Mouse (Mus musculus) heart, embryonic 13.5 days (tissue): Measurements from ENCODE around the gene Chil1. TPM values are rescaled to one million over a fixed set of nuclear protein-coding genes. Genes with fewer than 3 reads are reported as not detected.
A peak's percentile ranks its signal among the peaks of the same experiment; 100 is the strongest.

ENCODE experiments used
- ATAC-seq: fragments of 200-750 bp; cut with Nextera tagmentation; 2 replicates; pipeline ENCODE4 v1.8.0; 2017; ENCODE audit warnings: moderate TSS enrichment; ENCODE audit not compliant: insufficient number of reproducible peaks, low FRiP score, low TSS enrichment; ENCODE audit errors: extremely low read depth
- H3K27ac ChIP-seq: fragments of 300-500 bp; sonication (generic); replicated peaks from 2 replicates; pipeline ENCODE4 v1.5.1; 2015; ENCODE audit warnings: moderate library complexity, mild to moderate bottlenecking, inconsistent platforms
- H3K27me3 ChIP-seq: fragments of 300-500 bp; sonication (generic); replicated peaks from 2 replicates; pipeline ENCODE4 v1.6.1; 2015; ENCODE audit warnings: mild to moderate bottlenecking, inconsistent platforms
- H3K36me3 ChIP-seq: fragments of 300-500 bp; sonication (generic); 2 replicates; pipeline ENCODE4 v1.6.1; 2015; ENCODE audit warnings: mild to moderate bottlenecking, inconsistent platforms
- H3K4me1 ChIP-seq: fragments of 300-500 bp; sonication (generic); 2 replicates; pipeline ENCODE4 v1.6.1; 2015; ENCODE audit warnings: inconsistent platforms
- H3K4me2 ChIP-seq: fragments of 300-500 bp; sonication (generic); 2 replicates; pipeline ENCODE4 v1.6.1; 2015; ENCODE audit warnings: inconsistent platforms, mild to moderate bottlenecking, moderate library complexity
- H3K4me3 ChIP-seq: fragments of 300-500 bp; sonication (generic); 2 replicates; pipeline ENCODE4 v1.5.1; 2015; ENCODE audit warnings: moderate library complexity, mild to moderate bottlenecking, inconsistent platforms
- H3K9ac ChIP-seq: fragments of 300-500 bp; sonication (generic); 2 replicates; pipeline ENCODE4 v1.6.1; 2015; ENCODE audit warnings: inconsistent platforms, mild to moderate bottlenecking, moderate library complexity
- H3K9me3 ChIP-seq: fragments of 300-500 bp; sonication (generic); 2 replicates; pipeline ENCODE4 v1.6.1; 2016; ENCODE audit warnings: inconsistent platforms
- WGBS: fragments of 180-500 bp; shearing (Covaris S2); methylation state at CpG from one replicate; pipeline ENCODE4 v1.1.7; 2015; ENCODE audit warnings: mixed read lengths; 5-methylcytosine and 5-hydroxymethylcytosine counted together
- polyA plus RNA-seq: library from polyadenylated mRNA; unstranded; fragments of >200 nt; fragmentation: Nextera tagmentation; extraction: Ambion mirVana; gene quantifications from 2 replicates; pipeline ENCODE4 v1.2.1, GENCODE M21; 2015

Chil1 gene
- polyA plus RNA-seq, 1 experiment from 2014 or later: 1.5 TPM

- ATAC-seq: no peak
- Histone ChIP-seq H3K9ac (peak overlapping the region; percentile 54), H3K4me2 (peak overlapping the region; percentile 14; the same call in 1 of the 2 replicates), H3K36me3 (no peaks in the 10 kb centered on the region), H3K4me3 (no peak overlapping the region), H3K27ac (peak overlapping the region; percentile 84), H3K9me3 (no peaks in the 10 kb centered on the region), H3K27me3 (peaks cover 14% of the 10 kb centered on the region; the same call in 1 of the 2 replicates), H3K4me1 (peaks cover 41% of the 10 kb centered on the region)
- WGBS: 18% methylated on average over 4 of the region's 4 CpGs
These were observed 14.0 kb downstream of the Chil1 start for GRCm38 (mm10) chr1:134195979-134196378.

GRCm38 (mm10) chr1:134196386-134196785 is 14.4 kb downstream of the Chil1 start:
- Histone ChIP-seq H3K27me3 (peaks cover 15% of the 10 kb centered on the region; the same call in 1 of the 2 replicates), H3K36me3 (no peaks in the 10 kb centered on the region), H3K4me2 (no peak overlapping the region), H3K9me3 (no peaks in the 10 kb centered on the region), H3K4me1 (peaks cover 41% of the 10 kb centered on the region), H3K27ac (peak overlapping the region; percentile 84), H3K9ac (peak overlapping the region; percentile 54), H3K4me3 (no peak overlapping the region)
- no peak for ATAC-seq
- WGBS: 53% methylated on average over 4 of the region's 4 CpGs

- Histone ChIP-seq H3K9ac (no peak overlapping the region), H3K27ac (no peak overlapping the region), H3K4me1 (peaks cover 41% of the 10 kb centered on the region), H3K4me3 (no peak overlapping the region), H3K9me3 (no peaks in the 10 kb centered on the region), H3K27me3 (peaks cover 15% of the 10 kb centered on the region; the same call in 1 of the 2 replicates), H3K4me2 (no peak overlapping the region), H3K36me3 (no peaks in the 10 kb centered on the region)
- 77% methylated on average over 15 of the region's 15 CpGs for WGBS
- ATAC-seq: no peak
These were observed 15.5 kb downstream of the Chil1 start for GRCm38 (mm10) chr1:134197325-134197982.

GRCm38 (mm10) chr1:134198197-134198995 is 16.4 kb downstream of the Chil1 start:
- H3K9ac ChIP-seq: no peak overlapping the region
- no peaks in the 10 kb centered on the region for H3K9me3 ChIP-seq
- H3K4me2 ChIP-seq: no peak overlapping the region
- peaks cover 5% of the 10 kb centered on the region; the same call in 1 of the 2 replicates for H3K27me3 ChIP-seq
- no peak overlapping the region for H3K4me3 ChIP-seq
- H3K27ac ChIP-seq: no peak overlapping the region
- 82% methylated on average over 12 of the region's 12 CpGs for WGBS
- no peaks in the 10 kb centered on the region for H3K36me3 ChIP-seq
- no peak for ATAC-seq
- H3K4me1 ChIP-seq: peaks cover 36% of the 10 kb centered on the region

- no peak overlapping the region for H3K27ac ChIP-seq
- 57% methylated on average over 2 of the region's 2 CpGs for WGBS
- peaks cover 3% of the 10 kb centered on the region; the same call in 1 of the 2 replicates for H3K27me3 ChIP-seq
- no peak overlapping the region for H3K9ac ChIP-seq
- H3K4me3 ChIP-seq: no peak overlapping the region
- H3K36me3 ChIP-seq: no peaks in the 10 kb centered on the region
- no peak overlapping the region for H3K4me2 ChIP-seq
- no peak for ATAC-seq
- peaks cover 21% of the 10 kb centered on the region for H3K4me1 ChIP-seq
- no peaks in the 10 kb centered on the region for H3K9me3 ChIP-seq
These were observed 18.5 kb downstream of the Chil1 start for GRCm38 (mm10) chr1:134200481-134200880.

- Histone ChIP-seq H3K36me3 (no peaks in the 10 kb centered on the region), H3K4me1 (peaks cover 21% of the 10 kb centered on the region), H3K4me2 (no peak overlapping the region), H3K4me3 (no peak overlapping the region), H3K27me3 (peaks cover 3% of the 10 kb centered on the region; the same call in 1 of the 2 replicates), H3K27ac (no peak overlapping the region), H3K9ac (no peak overlapping the region), H3K9me3 (no peaks in the 10 kb centered on the region)
- 80% methylated on average over 6 of the region's 6 CpGs for WGBS
- ATAC-seq: no peak
These were observed 19.2 kb downstream of the Chil1 start for GRCm38 (mm10) chr1:134200998-134201686.

- H3K4me1 ChIP-seq: peaks cover 20% of the 10 kb centered on the region
- no peaks in the 10 kb centered on the region for H3K9me3 ChIP-seq
- no peak overlapping the region for H3K4me3 ChIP-seq
- ATAC-seq: no peak
- peaks cover 3% of the 10 kb centered on the region; the same call in 1 of the 2 replicates for H3K27me3 ChIP-seq
- no peaks in the 10 kb centered on the region for H3K36me3 ChIP-seq
- no peak overlapping the region for H3K4me2 ChIP-seq
- WGBS: 31% methylated on average over 3 of the region's 3 CpGs
- no peak overlapping the region for H3K27ac ChIP-seq
- no peak overlapping the region for H3K9ac ChIP-seq
These were observed 19.9 kb downstream of the Chil1 start for GRCm38 (mm10) chr1:134201751-134202420.

GRCm38 (mm10) chr1:134204230-134204629 is 22.3 kb downstream of the Chil1 start:
- WGBS: 88% methylated on average over 13 of the region's 13 CpGs

GRCm38 (mm10) chr1:134205296-134206018 is 23.5 kb downstream of the Chil1 start:
- H3K9me3 ChIP-seq: no peaks in the 10 kb centered on the region
- WGBS: 7% methylated on average over 9 of the region's 9 CpGs
- peaks cover 3% of the 10 kb centered on the region; the same call in 1 of the 2 replicates for H3K27me3 ChIP-seq
- no peak for ATAC-seq
- H3K4me2 ChIP-seq: peak overlapping the region; percentile 16; the same call in 1 of the 2 replicates
- no peaks in the 10 kb centered on the region for H3K36me3 ChIP-seq
- H3K27ac ChIP-seq: peak overlapping the region; percentile 17; the same call in 1 of the 2 replicates
- H3K9ac ChIP-seq: peak overlapping the region; percentile 8; the same call in 1 of the 2 replicates
- H3K4me1 ChIP-seq: peaks cover 30% of the 10 kb centered on the region
- H3K4me3 ChIP-seq: no peak overlapping the region

More at GRCm38 (mm10) chr1:134204230-134204629, 22.3 kb downstream of the Chil1 start:
- Histone ChIP-seq H3K36me3 (no peaks in the 10 kb centered on the region), H3K4me1 (peaks cover 26% of the 10 kb centered on the region), H3K27ac (no peak overlapping the region), H3K4me2 (no peak overlapping the region), H3K27me3 (peaks cover 3% of the 10 kb centered on the region; the same call in 1 of the 2 replicates), H3K9ac (no peak overlapping the region), H3K4me3 (no peak overlapping the region), H3K9me3 (no peaks in the 10 kb centered on the region)
- no peak for ATAC-seq

GRCm38 (mm10) chr1:134206085-134206484 is 24.1 kb downstream of the Chil1 start:
- peak overlapping the region; percentile 16; the same call in 1 of the 2 replicates for H3K4me2 ChIP-seq
- H3K4me1 ChIP-seq: peaks cover 37% of the 10 kb centered on the region
- no peak overlapping the region for H3K4me3 ChIP-seq
- H3K9ac ChIP-seq: peak overlapping the region; percentile 38; the same call in 1 of the 2 replicates
- no peak for ATAC-seq
- no peaks in the 10 kb centered on the region for H3K9me3 ChIP-seq
- H3K36me3 ChIP-seq: no peaks in the 10 kb centered on the region
- no peaks in the 10 kb centered on the region for H3K27me3 ChIP-seq
- WGBS: 30% methylated on average over 5 of the region's 5 CpGs
- H3K27ac ChIP-seq: peak overlapping the region; percentile 17; the same call in 1 of the 2 replicates
